Mouse (Mus musculus): ENCODE measurements around the gene Emp1.

DNA sequence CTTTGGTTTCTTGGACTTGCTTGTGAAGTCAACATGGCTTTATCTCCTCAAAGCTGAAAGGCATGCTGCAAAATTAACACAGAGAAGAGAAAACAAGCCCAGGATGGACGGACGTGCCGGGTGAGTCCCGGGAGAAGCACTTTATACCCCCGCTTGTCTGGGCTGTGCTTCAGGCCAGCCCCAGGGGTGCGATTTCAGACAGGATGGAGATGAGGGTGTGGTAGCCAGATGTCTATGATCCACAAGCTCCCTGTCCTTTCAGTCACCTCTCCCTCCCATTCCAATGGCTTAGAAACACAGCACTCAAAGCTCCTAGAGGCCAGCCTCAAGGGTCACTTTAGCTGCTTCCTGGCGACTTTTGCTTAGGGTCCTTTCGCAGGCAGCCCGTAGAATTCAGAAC is 48.4 kb upstream of the Emp1 start:
- TF ChIP-seq CTCF (IDR thresholded peaks at IDR 0.05; ENCODE audit: low read depth) (no peak), EP300 (IDR thresholded peaks at IDR 0.05; ENCODE audit: low read depth) (no peak)

All from liver, embryonic 14.5 days (tissue).